Mouse (Mus musculus) cerebellum, postnatal 10 days (tissue): ENCODE data around the gene Gm5725.
"Not testable (repeated sequence)": the region's sequence is repeated elsewhere in the genome, so short reads cannot be mapped to it uniquely, and the experiment has no call there.

Experiments
- DNase-seq, 2 experiments: peaks; one replicate each; pipeline ENCODE4 v3.0.0; 2021; ENCODE audit warnings: mixed read lengths in 2 of 2

The Gm5725 gene

DNA sequence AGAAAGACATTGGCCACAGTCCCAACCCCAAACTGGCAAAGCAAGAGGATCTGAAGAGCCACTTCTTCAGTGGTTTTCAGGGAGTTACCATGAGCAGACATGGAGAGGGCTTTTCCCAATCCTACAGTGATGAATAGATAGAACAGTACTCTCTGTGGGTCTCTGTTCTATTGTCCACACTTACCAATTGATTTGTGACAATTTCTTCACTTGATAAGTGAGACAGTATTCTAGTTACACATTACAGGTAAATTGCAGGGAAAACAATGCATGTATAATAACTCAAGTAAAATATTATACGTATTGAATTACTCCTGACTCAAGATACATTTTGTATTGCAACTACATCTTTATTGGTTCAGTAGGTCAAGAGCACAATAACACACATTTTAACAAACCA, at the start of gene Gm5725:
TSS of gene Gm5725 (minus strand) at position 101 of the 400 bp plus-strand sequence.
- DNase-seq: not testable (repeated sequence)

- DNase-seq: not testable (repeated sequence)
These were observed 12.0 kb downstream of the Gm5725 start, which contains the start of gene Vmn1r135 for GRCm38 (mm10) chr7:21832051-21832450. TSS of gene Vmn1r135 (plus strand) at chr7:21832351.

DNA sequence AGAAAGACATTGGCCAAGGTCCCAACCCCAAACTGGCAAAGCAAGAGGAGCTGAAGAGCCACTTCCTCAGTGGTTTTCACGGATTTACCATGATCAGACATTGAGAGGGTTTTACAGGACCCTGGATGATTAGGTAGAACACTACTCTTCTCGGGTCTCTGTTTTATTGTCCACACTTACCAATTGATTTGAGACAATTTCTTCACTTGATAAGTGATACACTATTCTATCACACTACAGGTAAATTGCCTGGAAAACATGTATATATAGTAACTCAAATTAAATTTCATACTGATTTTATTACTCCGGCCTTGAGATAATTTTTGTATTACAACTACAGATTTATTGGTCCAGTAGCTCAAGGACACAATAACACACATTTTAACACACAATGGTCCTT, 47.4 kb downstream of the Gm5725 start, which contains the start of gene Gm4177:
TSS of gene Gm4177 (minus strand) at position 101 of the 400 bp plus-strand sequence.
- DNase-seq: not testable (repeated sequence)
